Mouse (Mus musculus) midbrain, embryonic 11.5 days (tissue): Measurements from ENCODE around the gene Ccdc33. TPM values are rescaled to one million over a fixed set of nuclear protein-coding genes. Genes with fewer than 3 reads are reported as not detected.

Source experiments
- ATAC-seq: fragments of 200-750 bp; cut with Nextera tagmentation; 2 replicates; pipeline ENCODE4 v1.8.0; 2017; ENCODE audit warnings: moderate TSS enrichment, moderate library complexity; ENCODE audit not compliant: low FRiP score
- DNase-seq: peaks from one replicate; pipeline ENCODE4 v3.0.0; 2015; ENCODE audit warnings: low spot score; ENCODE audit errors: missing footprints
- H3K27ac ChIP-seq: fragments of 300-500 bp; sonication (generic); 2 replicates; pipeline ENCODE4 v1.5.1; 2014; ENCODE audit warnings: low read depth, low read length
- H3K27me3 ChIP-seq: fragments of 300-500 bp; sonication (generic); 2 replicates; pipeline ENCODE4 v1.6.1; 2014; ENCODE audit warnings: mild to moderate bottlenecking, low read length, moderate library complexity, mixed read lengths; ENCODE audit not compliant: control insufficient read depth, insufficient read depth
- H3K36me3 ChIP-seq: fragments of 300-500 bp; sonication (generic); 2 replicates; pipeline ENCODE4 v1.6.1; 2014; ENCODE audit warnings: mild to moderate bottlenecking, low read length, moderate library complexity, mixed read lengths; ENCODE audit not compliant: control insufficient read depth, insufficient read depth
- H3K4me1 ChIP-seq: fragments of 300-500 bp; sonication (generic); 2 replicates; pipeline ENCODE4 v1.6.1; 2014; ENCODE audit warnings: low read length; ENCODE audit not compliant: control insufficient read depth, insufficient read depth
- H3K4me2 ChIP-seq: fragments of 300-500 bp; sonication (generic); 2 replicates; pipeline ENCODE4 v1.6.1; 2014; ENCODE audit warnings: mild to moderate bottlenecking, moderate library complexity
- H3K4me3 ChIP-seq: fragments of 300-500 bp; sonication (generic); 2 replicates; pipeline ENCODE4 v1.5.1; 2014; ENCODE audit warnings: low read depth, low read length
- H3K9ac ChIP-seq: fragments of 300-500 bp; sonication (generic); 2 replicates; pipeline ENCODE4 v1.6.1; 2014; ENCODE audit warnings: low read length
- H3K9me3 ChIP-seq: fragments of 300-500 bp; sonication (generic); 2 replicates; pipeline ENCODE4 v1.6.1; 2016; ENCODE audit warnings: low read length; ENCODE audit not compliant: control insufficient read depth
- WGBS: fragments of 180-500 bp; shearing (Covaris S2); extraction: QIAGEN DNeasy Blood & Tissue Kit; methylation state at CpG from one replicate; pipeline ENCODE4 v1.1.7; 2014; 5-methylcytosine and 5-hydroxymethylcytosine counted together
- polyA plus RNA-seq: library from polyadenylated mRNA; unstranded; fragments of >200 nt; fragmentation: Nextera tagmentation; extraction: Ambion mirVana; gene quantifications from 2 replicates; pipeline ENCODE4 v1.2.1, GENCODE M21; 2014

Ccdc33 gene
- 0.41 and 0.90 TPM in 2 replicates for polyA plus RNA-seq

- Histone ChIP-seq H3K9me3 (no peaks in the 10 kb centered on the region), H3K27me3 (peaks cover 19% of the 10 kb centered on the region), H3K4me2 (no peak within 1 kb of the TSS), H3K4me1 (peaks cover 18% of the 10 kb centered on the region), H3K36me3 (no peaks in the 10 kb centered on the region), H3K9ac (no peak within 1 kb of the TSS), H3K4me3 (no peak within 1 kb of the TSS), H3K27ac (no peak within 1 kb of the TSS)
- DNase-seq (no peak), ATAC-seq (no peak)
- 31% methylated on average over 2 of the region's 2 CpGs for WGBS
These were observed at the start of gene Ccdc33 for GRCm38 (mm10) chr9:58118671-58119070. Gene Ccdc33, minus strand, starts transcription at chr9:58118823.

- WGBS, result 74% methylated on average over 1 of the region's 1 CpGs
- no peak overlapping the region for H3K27ac ChIP-seq
These were observed 47.2 kb upstream of the Ccdc33 start for GRCm38 (mm10) chr9:58165779-58166178.

GRCm38 (mm10) chr9:58163146-58163545 is 44.5 kb upstream of the Ccdc33 start:
- Histone ChIP-seq H3K4me3 (no peak overlapping the region), H3K27ac (no peak overlapping the region), H3K4me1 (peaks cover 6% of the 10 kb centered on the region), H3K4me2 (no peak overlapping the region), H3K9ac (no peak overlapping the region), H3K36me3 (no peaks in the 10 kb centered on the region), H3K9me3 (no peaks in the 10 kb centered on the region), H3K27me3 (0 out of 2 replicates have a peak, but pooled peaks cover 3% of the 10 kb centered on the region)
- 86% methylated on average over 5 of the region's 5 CpGs for WGBS
- ATAC-seq (no peak), DNase-seq (no peak)

More at GRCm38 (mm10) chr9:58165779-58166178, 47.2 kb upstream of the Ccdc33 start:
- DNase-seq (peak; percentile 59), ATAC-seq (no peak)
- no peak overlapping the region for H3K9ac ChIP-seq
- H3K9me3 ChIP-seq, result no peaks in the 10 kb centered on the region
- H3K27me3 ChIP-seq, result 0 out of 2 replicates have a peak, but pooled peaks cover under 1% of the 10 kb centered on the region
- H3K4me2 ChIP-seq, result no peak overlapping the region
- H3K36me3 ChIP-seq, result no peaks in the 10 kb centered on the region
- peaks cover 7% of the 10 kb centered on the region; the same call in 1 of the 2 replicates for H3K4me1 ChIP-seq
- no peak overlapping the region for H3K4me3 ChIP-seq

GRCm38 (mm10) chr9:58162173-58162572 is 43.5 kb upstream of the Ccdc33 start:
- Histone ChIP-seq H3K9ac (no peak overlapping the region), H3K9me3 (no peaks in the 10 kb centered on the region), H3K36me3 (no peaks in the 10 kb centered on the region), H3K27me3 (0 out of 2 replicates have a peak, but pooled peaks cover 3% of the 10 kb centered on the region), H3K4me1 (peaks cover 9% of the 10 kb centered on the region), H3K27ac (no peak overlapping the region), H3K4me2 (no peak overlapping the region), H3K4me3 (no peak overlapping the region)
- ATAC-seq (no peak), DNase-seq (no peak)
- 94% methylated on average over 3 of the region's 3 CpGs for WGBS

GRCm38 (mm10) chr9:58160315-58160714 is 41.7 kb upstream of the Ccdc33 start:
- no peaks in the 10 kb centered on the region for H3K9me3 ChIP-seq
- no peaks in the 10 kb centered on the region for H3K36me3 ChIP-seq
- no peak overlapping the region for H3K4me2 ChIP-seq
- no peak overlapping the region for H3K4me3 ChIP-seq
- ATAC-seq, result no peak
- H3K27ac ChIP-seq, result no peak overlapping the region
- 0 out of 2 replicates have a peak, but pooled peaks cover 3% of the 10 kb centered on the region for H3K27me3 ChIP-seq
- DNase-seq, result no peak
- no peak overlapping the region for H3K9ac ChIP-seq
- WGBS, result 84% methylated on average over 5 of the region's 5 CpGs
- peaks cover 9% of the 10 kb centered on the region for H3K4me1 ChIP-seq

- Histone ChIP-seq H3K4me1 (peaks cover 9% of the 10 kb centered on the region), H3K27ac (no peak overlapping the region), H3K4me3 (no peak overlapping the region), H3K27me3 (0 out of 2 replicates have a peak, but pooled peaks cover 3% of the 10 kb centered on the region), H3K9me3 (no peaks in the 10 kb centered on the region), H3K36me3 (no peaks in the 10 kb centered on the region), H3K4me2 (no peak overlapping the region), H3K9ac (no peak overlapping the region)
- DNase-seq (no peak), ATAC-seq (no peak)
- 73% methylated on average over 4 of the region's 4 CpGs for WGBS
These were observed 41.2 kb upstream of the Ccdc33 start for GRCm38 (mm10) chr9:58159855-58160254.

- Histone ChIP-seq H3K4me2 (no peak overlapping the region), H3K4me1 (peaks cover 9% of the 10 kb centered on the region), H3K9me3 (no peaks in the 10 kb centered on the region), H3K9ac (peak overlapping the region; percentile 20; the same call in 1 of the 2 replicates), H3K4me3 (no peak overlapping the region), H3K27me3 (0 out of 2 replicates have a peak, but pooled peaks cover 3% of the 10 kb centered on the region), H3K27ac (peak overlapping the region; percentile 14; the same call in 1 of the 2 replicates), H3K36me3 (no peaks in the 10 kb centered on the region)
- ATAC-seq (no peak), DNase-seq (no peak)
- WGBS, result 43% methylated on average over 7 of the region's 7 CpGs
These were observed 40.1 kb upstream of the Ccdc33 start for GRCm38 (mm10) chr9:58158541-58159311.

- no peak overlapping the region for H3K27ac ChIP-seq
- H3K4me2 ChIP-seq, result no peak overlapping the region
- H3K4me3 ChIP-seq, result no peak overlapping the region
- H3K9ac ChIP-seq, result no peak overlapping the region
- 0 out of 2 replicates have a peak, but pooled peaks cover 3% of the 10 kb centered on the region for H3K27me3 ChIP-seq
- peaks cover 9% of the 10 kb centered on the region for H3K4me1 ChIP-seq
- no peaks in the 10 kb centered on the region for H3K9me3 ChIP-seq
- H3K36me3 ChIP-seq, result no peaks in the 10 kb centered on the region
- DNase-seq (no peak), ATAC-seq (no peak)
- WGBS, result 81% methylated on average over 13 of the region's 13 CpGs
These were observed 39.2 kb upstream of the Ccdc33 start for GRCm38 (mm10) chr9:58157838-58158237.

GRCm38 (mm10) chr9:58156819-58157560 is 38.4 kb upstream of the Ccdc33 start:
- WGBS, result 92% methylated on average over 22 of the region's 22 CpGs
- H3K4me1 ChIP-seq, result peaks cover 9% of the 10 kb centered on the region
- H3K9ac ChIP-seq, result no peak overlapping the region
- no peak overlapping the region for H3K27ac ChIP-seq
- DNase-seq (no peak), ATAC-seq (no peak)
- H3K9me3 ChIP-seq, result no peaks in the 10 kb centered on the region
- 0 out of 2 replicates have a peak, but pooled peaks cover 3% of the 10 kb centered on the region for H3K27me3 ChIP-seq
- H3K4me2 ChIP-seq, result no peak overlapping the region
- no peak overlapping the region for H3K4me3 ChIP-seq
- no peaks in the 10 kb centered on the region for H3K36me3 ChIP-seq
